Mouse (Mus musculus) adrenal gland, postnatal 4 days (tissue): ENCODE measurements at regions not wholly inside any gene's neighbourhood (a gene's known extent, or its start where the extent isn't known, plus 50 kb on each side); places are given as distances from the start of the nearest gene placed in this dataset.

ENCODE experiments used
- DNase-seq, 2 experiments: peaks; one replicate each; pipeline ENCODE4 v3.0.0; 2021 to 2022; ENCODE audit warnings: low spot score in 2 of 2, mixed read lengths in 2 of 2

GRCm38 (mm10) chr13:53903626-53904025, 151.9 kb downstream of the Drd1 start:
- DNase-seq: no peak

DNA sequence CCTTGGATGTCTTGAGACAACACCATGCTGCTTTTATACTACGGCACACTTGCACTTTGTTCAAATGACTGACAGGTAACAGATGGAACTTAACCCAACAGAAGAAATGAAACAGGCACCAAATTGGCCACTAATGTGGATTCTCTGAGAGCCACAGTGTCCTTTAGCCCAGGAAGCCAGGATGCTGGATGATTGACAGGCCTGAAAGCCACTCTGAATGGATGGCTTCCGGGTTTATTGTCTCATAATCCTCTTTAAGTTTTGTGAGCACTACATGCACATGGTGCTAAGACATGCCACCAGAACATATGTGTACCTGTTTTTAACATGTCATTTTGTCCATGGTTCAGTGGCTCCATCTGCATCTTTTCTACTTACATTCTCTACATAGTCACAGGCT, 152.7 kb downstream of the Drd1 start:
- DNase-seq: no peak

DNA sequence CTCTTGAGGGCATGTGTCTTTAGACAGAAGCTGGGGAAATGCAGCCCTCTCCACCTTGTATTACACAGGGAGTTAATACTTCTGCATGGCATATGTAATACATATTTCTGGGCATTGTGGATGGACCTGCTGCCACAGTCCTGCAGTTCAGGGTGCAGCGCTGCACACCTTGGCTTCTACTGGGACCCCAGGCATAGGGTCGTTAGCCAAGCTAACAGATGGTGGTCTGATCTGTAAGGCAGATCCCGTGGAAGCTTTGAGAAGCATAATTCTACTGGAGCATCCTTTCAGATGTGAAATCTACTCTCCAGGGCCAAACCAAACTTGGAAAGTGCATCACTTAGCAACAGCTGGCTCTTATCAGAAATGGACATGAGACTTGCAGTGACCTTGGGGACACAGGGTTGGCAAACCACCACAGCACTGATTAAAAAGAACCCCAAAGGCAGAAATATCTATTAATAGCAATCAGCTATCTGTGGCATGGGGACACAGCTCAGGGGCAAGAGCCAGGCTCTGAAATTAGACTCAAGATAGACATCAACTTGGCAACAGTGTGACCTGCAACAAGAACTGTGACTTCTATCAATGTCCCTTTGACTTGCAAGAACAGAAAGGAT, 155.0 kb downstream of the Drd1 start:
- DNase-seq: no peak

DNA sequence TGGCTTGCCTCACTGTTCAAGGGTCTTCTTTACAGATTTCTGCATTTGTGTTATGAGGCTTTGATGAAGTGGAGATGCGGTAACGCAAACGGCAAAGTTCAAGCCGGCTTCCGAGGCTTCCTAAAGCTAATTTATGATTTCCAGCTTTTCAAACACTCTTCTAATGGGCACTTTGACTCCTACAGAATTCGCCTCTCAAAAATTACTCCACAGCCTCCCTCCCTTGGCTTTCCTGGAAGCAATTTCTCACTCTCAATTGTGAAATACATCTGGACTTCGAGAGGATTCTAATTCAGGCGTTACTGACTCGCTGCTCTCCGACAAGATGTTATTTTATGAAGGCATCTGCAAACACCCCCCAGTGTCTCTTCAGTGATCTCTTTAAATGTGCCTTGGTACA, 157.2 kb downstream of the Drd1 start:
- no peak for DNase-seq

- DNase-seq: no peak
Measured at GRCm38 (mm10) chr13:53897176-53897575, 158.3 kb downstream of the Drd1 start.

- DNase-seq: no peak
Measured at GRCm38 (mm10) chr13:53888411-53888810, 167.1 kb downstream of the Drd1 start.

GRCm38 (mm10) chr13:53885756-53886155, 169.7 kb downstream of the Drd1 start:
- no peak for DNase-seq

DNA sequence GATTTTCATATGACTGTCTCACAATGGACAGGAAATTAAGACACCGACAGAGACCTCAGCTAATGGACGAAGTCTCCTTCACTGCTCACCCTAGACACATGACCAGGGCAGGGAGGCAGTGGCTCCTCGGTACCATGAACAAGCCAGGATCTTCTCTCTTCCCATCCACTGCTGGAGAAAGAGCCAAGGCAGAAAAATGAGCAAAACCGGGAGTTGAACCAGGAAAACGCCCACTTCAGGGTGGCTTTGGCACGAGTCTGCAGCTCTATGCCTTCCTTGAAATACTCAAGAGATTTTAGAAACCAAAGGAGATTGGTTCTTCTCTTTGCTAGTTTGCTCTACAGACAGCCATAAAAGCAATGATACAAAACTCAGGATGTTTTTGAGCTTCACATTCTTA, 172.3 kb downstream of the Drd1 start:
- DNase-seq: no peak

GRCm38 (mm10) chr13:53880466-53881250, 174.8 kb downstream of the Drd1 start:
- DNase-seq: no peak

- DNase-seq: no peak
Measured at GRCm38 (mm10) chr13:53875546-53875945, 180.0 kb downstream of the Drd1 start.

GRCm38 (mm10) chr13:53865323-53865722, 190.2 kb downstream of the Drd1 start:
- DNase-seq: no peak

- DNase-seq: no peak
Measured at GRCm38 (mm10) chr13:53862336-53862735, 193.2 kb downstream of the Drd1 start.

DNA sequence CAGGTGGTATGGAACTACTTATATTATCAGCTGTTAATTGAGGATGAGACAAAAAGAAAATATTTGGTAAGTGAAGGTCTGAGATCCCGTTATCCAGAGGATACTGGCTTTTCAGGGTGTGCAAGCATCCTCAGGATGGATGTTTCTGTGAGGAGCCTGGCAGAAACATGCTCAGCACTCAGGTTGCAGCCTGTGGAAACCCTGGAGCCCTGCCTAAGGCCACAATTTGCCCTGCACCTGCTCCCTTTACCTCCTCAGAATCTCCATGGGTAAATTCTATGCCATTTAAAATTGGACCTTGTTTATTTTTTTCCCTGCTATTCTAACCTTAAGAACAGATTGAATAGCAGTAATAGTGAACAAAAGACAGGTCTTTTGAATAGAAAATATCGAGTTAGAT, 201.3 kb downstream of the Drd1 start:
- no peak for DNase-seq

- no peak for DNase-seq
Measured at GRCm38 (mm10) chr13:53850146-53850545, 205.4 kb downstream of the Drd1 start.

DNA sequence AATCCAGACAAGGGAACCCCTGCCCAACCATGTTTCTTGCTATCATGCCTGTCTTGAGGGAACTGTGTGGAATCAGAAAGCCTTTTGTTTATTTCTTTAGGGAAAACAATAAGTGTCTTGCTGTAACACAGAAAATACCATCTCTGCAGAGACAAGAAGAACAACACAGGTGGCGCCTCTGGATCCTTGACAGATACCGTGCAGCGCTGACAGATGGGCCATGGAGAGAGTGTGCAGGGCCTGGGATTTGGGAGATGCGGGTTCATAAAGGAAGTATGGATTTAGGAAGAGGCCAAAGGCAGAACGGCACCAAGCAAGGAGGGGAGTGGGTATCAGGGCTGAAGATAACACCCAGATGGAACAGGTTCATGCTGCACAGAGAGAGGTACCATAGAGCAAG, 209.3 kb downstream of the Drd1 start:
- no peak for DNase-seq

GRCm38 (mm10) chr13:53845786-53846185, 209.7 kb downstream of the Drd1 start:
- no peak for DNase-seq

DNA sequence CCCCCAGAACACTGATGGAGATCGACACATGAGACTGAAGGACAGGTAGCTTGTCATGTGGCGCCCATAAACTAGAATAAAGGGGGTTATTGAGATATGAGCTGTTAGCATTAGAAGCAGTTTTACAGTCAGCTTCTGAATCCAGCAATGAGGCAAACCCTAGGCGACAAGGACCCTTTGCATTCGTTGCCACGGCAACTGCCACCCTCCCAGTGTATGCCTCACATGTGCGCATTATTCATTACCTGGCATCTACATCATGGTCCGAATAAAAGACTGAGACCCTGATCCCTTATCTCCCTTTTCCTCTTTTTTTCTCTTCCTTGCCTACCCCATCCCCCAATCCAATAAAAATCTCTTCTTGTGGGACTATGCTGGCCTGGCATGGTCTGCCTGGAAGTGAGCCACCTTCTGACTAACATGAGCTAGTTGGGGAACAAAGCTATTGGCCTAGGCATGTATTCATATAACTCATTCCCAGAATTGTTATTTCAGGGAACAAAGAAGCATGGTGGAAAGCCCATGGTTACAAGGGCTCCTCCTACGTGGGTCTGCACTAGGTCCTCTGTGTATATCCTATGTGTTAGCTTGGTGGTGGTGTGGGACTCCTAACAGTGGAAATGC, 229.4 kb downstream of the Drd1 start:
- no peak for DNase-seq

- no peak for DNase-seq
Measured at GRCm38 (mm10) chr13:53822061-53822460, 233.4 kb downstream of the Drd1 start.

- no peak for DNase-seq
Measured at GRCm38 (mm10) chr13:53815629-53816028, 239.9 kb downstream of the Drd1 start.

- DNase-seq: no peak
Measured at GRCm38 (mm10) chr13:53814088-53814487, 241.4 kb downstream of the Drd1 start.

DNA sequence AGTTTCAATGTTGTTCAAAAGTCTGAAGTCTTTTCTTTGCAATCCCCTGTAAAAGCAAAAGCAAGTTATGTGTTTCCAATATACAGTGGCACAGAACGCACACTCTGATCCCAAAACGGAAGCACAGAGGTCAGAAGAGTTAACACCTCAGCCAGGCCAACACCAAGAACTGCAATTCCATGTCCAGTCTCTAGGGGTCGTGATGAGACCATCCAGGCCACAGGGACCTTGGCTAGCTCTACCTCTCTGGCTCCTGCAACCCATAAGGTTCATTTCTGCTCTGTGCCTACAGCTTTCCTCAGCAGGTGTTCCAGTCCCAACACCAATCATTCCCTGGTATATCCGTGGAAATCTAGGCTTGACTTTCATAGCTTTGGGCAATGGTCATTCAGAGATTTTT, 243.6 kb downstream of the Drd1 start:
- DNase-seq: peak; percentile 10 to 21

GRCm38 (mm10) chr13:53811151-53811550, 244.4 kb downstream of the Drd1 start:
- DNase-seq: no peak
